Mouse (Mus musculus) megakaryocyte, embryonic 14.5 days (primary cell): ENCODE data around the gene Gm17455.

Source experiments
- FLI1 ChIP-seq: IDR thresholded peaks from 2 replicates; pipeline ENCODE4 v1.6.1; 2012; ENCODE audit warnings: low read length, inconsistent platforms, mixed read lengths
- GATA1 ChIP-seq: IDR thresholded peaks from 3 replicates; pipeline ENCODE4 v1.6.1; 2012; ENCODE audit warnings: mixed read lengths, low read length, inconsistent platforms, borderline replicate concordance

- TF ChIP-seq GATA1 (no peak), FLI1 (no peak)
Observed at GRCm38 (mm10) chr10:60370601-60371061, 28.9 kb upstream of the Gm17455 start.
